ENCODE assay signal across 20 mouse cellular contexts in genomic region chr17:55877184-55877583, GRCm38 (mm10). TPM values are rescaled to one million over a fixed set of nuclear protein-coding genes. Genes with fewer than 3 reads are reported as not detected.
A peak's percentile ranks its signal among the peaks of the same experiment; 100 is the strongest.
DNase-seq lines count a peak whose midpoint lies in the region; ATAC-seq lines count a peak whose summit lies in the region.
"Had no signal": no experiment of that assay in that cellular context is flagged by ENCODE, and none has a peak within 500 bp of the region (broad histone marks: within the 10 kb centered on the region; RNA-seq: fewer than 3 reads in every experiment).

No protein-coding gene starts in this region.

- no peak for DNase-seq in forebrain, embryonic 10.5 days (ENCODE audit: extremely low spot score, low spot score)
- no peak for DNase-seq in limb, embryonic 11.5 days (ENCODE audit: low spot score)
- no peak for DNase-seq in limb, embryonic 10.5 days (ENCODE audit: low spot score)
- DNase-seq in neural tube, embryonic 10.5 days (ENCODE audit: extremely low spot score, low spot score) = no peak
- no peak for DNase-seq in adrenal gland, adult 8-10 months
- no peak for DNase-seq in adrenal gland, adult 18-20 months (ENCODE audit: low spot score in 2 of 2)
- DNase-seq: adrenal gland, postnatal 25 days; cerebellum, adult 11 months; cerebellum, postnatal 25 days; embryo, embryonic 11 days; gastrocnemius, postnatal 14 days; heart, adult 2 months; heart, postnatal 14 days; kidney, adult 11 months; right cerebral cortex, postnatal 14 days; spleen, adult 18-20 months; thymus, adult 2 months had no signal

- H3K27me3 ChIP-seq in forebrain, embryonic 15.5 days = no peaks in the 10 kb centered on the region
- H3K27me3 ChIP-seq in forebrain, embryonic 10.5 days (ENCODE audit: poor library complexity, severe bottlenecking) = no peaks in the 10 kb centered on the region
- H3K27me3 ChIP-seq in limb, embryonic 11.5 days (ENCODE audit: control insufficient read depth, insufficient read depth, low read length) = no peaks in the 10 kb centered on the region
- no peaks in the 10 kb centered on the region for H3K27me3 ChIP-seq in limb, embryonic 10.5 days (ENCODE audit: low read depth, poor library complexity, severe bottlenecking)
- H3K27me3 ChIP-seq in neural tube, embryonic 15.5 days (replicated peaks) = no peaks in the 10 kb centered on the region
- H3K27me3 ChIP-seq: Patski had no signal

- H3K27ac ChIP-seq in forebrain, embryonic 15.5 days (replicated peaks) = no peak overlapping the region
- no peak overlapping the region for H3K27ac ChIP-seq in forebrain, embryonic 10.5 days
- no peak overlapping the region for H3K27ac ChIP-seq in limb, embryonic 11.5 days (replicated peaks; ENCODE audit: low read depth, low read length)
- H3K27ac ChIP-seq in limb, embryonic 10.5 days = no peak overlapping the region
- no peak overlapping the region for H3K27ac ChIP-seq in neural tube, embryonic 15.5 days (replicated peaks)

- H3K4me2 ChIP-seq in forebrain, embryonic 15.5 days (replicated peaks) = 0 out of 2 replicates have a peak overlapping the region, but pooled peaks have one; percentile 5
- peak overlapping the region; percentile 7; the same call in 1 of the 2 replicates for H3K4me2 ChIP-seq in limb, embryonic 11.5 days (ENCODE audit: low read depth, severe bottlenecking)
- H3K4me2 ChIP-seq in neural tube, embryonic 15.5 days = peak overlapping the region; percentile 59

- peaks cover 2% of the 10 kb centered on the region; the same call in 1 of the 2 replicates for H3K9me3 ChIP-seq in forebrain, embryonic 15.5 days
- H3K9me3 ChIP-seq in forebrain, embryonic 10.5 days = peaks cover 6% of the 10 kb centered on the region; the same call in 1 of the 2 replicates
- H3K9me3 ChIP-seq in limb, embryonic 11.5 days (ENCODE audit: control insufficient read depth, low read length) = no peaks in the 10 kb centered on the region
- no peaks in the 10 kb centered on the region for H3K9me3 ChIP-seq in limb, embryonic 10.5 days (replicated peaks)
- no peaks in the 10 kb centered on the region for H3K9me3 ChIP-seq in neural tube, embryonic 15.5 days (replicated peaks)

- no peaks in the 10 kb centered on the region for H3K36me3 ChIP-seq in forebrain, embryonic 15.5 days
- peaks cover 8% of the 10 kb centered on the region for H3K36me3 ChIP-seq in forebrain, embryonic 10.5 days (replicated peaks)
- no peaks in the 10 kb centered on the region for H3K36me3 ChIP-seq in limb, embryonic 11.5 days (ENCODE audit: control insufficient read depth, insufficient read depth, low read length)
- H3K36me3 ChIP-seq in limb, embryonic 10.5 days = no peaks in the 10 kb centered on the region
- no peaks in the 10 kb centered on the region for H3K36me3 ChIP-seq in neural tube, embryonic 15.5 days

- no peak for ATAC-seq in forebrain, embryonic 15.5 days (replicated peaks)
- no peak for ATAC-seq in limb, embryonic 11.5 days (ENCODE audit: insufficient number of reproducible peaks, low FRiP score, low TSS enrichment, low read depth)
- ATAC-seq in neural tube, embryonic 15.5 days (ENCODE audit: low FRiP score) = no peak
- ATAC-seq: Patski had no signal

- no peak overlapping the region for H3K9ac ChIP-seq in forebrain, embryonic 15.5 days (replicated peaks)
- no peak overlapping the region for H3K9ac ChIP-seq in limb, embryonic 11.5 days (ENCODE audit: low read length)
- H3K9ac ChIP-seq in neural tube, embryonic 15.5 days (replicated peaks) = no peak overlapping the region; the same call in 1 of the 2 replicates

- H3K4me1 ChIP-seq in forebrain, embryonic 15.5 days = peaks cover 18% of the 10 kb centered on the region
- H3K4me1 ChIP-seq in forebrain, embryonic 10.5 days = peaks cover 12% of the 10 kb centered on the region
- no peaks in the 10 kb centered on the region for H3K4me1 ChIP-seq in limb, embryonic 11.5 days (ENCODE audit: control insufficient read depth, insufficient read depth, low read length)
- H3K4me1 ChIP-seq in limb, embryonic 10.5 days = peaks cover 8% of the 10 kb centered on the region
- H3K4me1 ChIP-seq in neural tube, embryonic 15.5 days = peaks cover 19% of the 10 kb centered on the region

- 96% methylated on average over 4 of the region's 4 CpGs for WGBS in forebrain, embryonic 15.5 days
- 94% methylated on average over 4 of the region's 4 CpGs for WGBS in forebrain, embryonic 10.5 days
- 86% methylated on average over 4 of the region's 4 CpGs for WGBS in limb, embryonic 11.5 days
- WGBS in limb, embryonic 10.5 days = 93% methylated on average over 4 of the region's 4 CpGs
- WGBS in neural tube, embryonic 15.5 days = 91% methylated on average over 4 of the region's 4 CpGs

- no peak overlapping the region for H3K4me3 ChIP-seq in forebrain, embryonic 15.5 days
- H3K4me3 ChIP-seq in forebrain, embryonic 10.5 days = no peak overlapping the region
- H3K4me3 ChIP-seq in limb, embryonic 11.5 days (ENCODE audit: low read depth, low read length) = no peak overlapping the region
- H3K4me3 ChIP-seq in limb, embryonic 10.5 days = no peak overlapping the region
- H3K4me3 ChIP-seq in neural tube, embryonic 15.5 days (replicated peaks) = no peak overlapping the region

RNA-seq across cellular contexts. Expression of gene Zfp119a, which starts 1.5 kb away (rescaled TPM):
- 11.4 and 13.1 TPM in 2 replicates for polyA plus RNA-seq in forebrain, embryonic 15.5 days (2015; fragmentation: Nextera tagmentation; extraction: Ambion mirVana)
- 9.1 and 10.5 TPM in 2 replicates for polyA plus RNA-seq in forebrain, embryonic 10.5 days (2016; fragmentation: Nextera tagmentation; extraction: Ambion mirVana)
- 10.3 TPM in 2 replicates for polyA plus RNA-seq in limb, embryonic 11.5 days (2014; fragmentation: Nextera tagmentation; extraction: Ambion mirVana)
- 7.3 and 9.5 TPM in 2 replicates for polyA plus RNA-seq in limb, embryonic 10.5 days (2016; fragmentation: Nextera tagmentation; extraction: Ambion mirVana)
- polyA plus RNA-seq in neural tube, embryonic 15.5 days (2015; fragmentation: Nextera tagmentation; extraction: Ambion mirVana) = 10.8 and 11.2 TPM in 2 replicates
- total RNA-seq in adrenal gland, adult 8-10 months (2022) = 1 to 10 TPM; 6.7 to 9.8 (median 8.3) TPM
- total RNA-seq in adrenal gland, adult 18-20 months (2021) = 1 to 10 TPM; 5.0 to 5.5 TPM

RNA-seq across cellular contexts. Expression of gene Zfp959, which starts 14.7 kb away (rescaled TPM):
- 16.5 and 16.7 TPM in 2 replicates for polyA plus RNA-seq in forebrain, embryonic 15.5 days (2015; fragmentation: Nextera tagmentation; extraction: Ambion mirVana)
- polyA plus RNA-seq in forebrain, embryonic 10.5 days (2016; fragmentation: Nextera tagmentation; extraction: Ambion mirVana) = 12.9 and 15.3 TPM in 2 replicates
- 16.6 and 17.8 TPM in 2 replicates for polyA plus RNA-seq in limb, embryonic 11.5 days (2014; fragmentation: Nextera tagmentation; extraction: Ambion mirVana)
- 13.2 and 15.5 TPM in 2 replicates for polyA plus RNA-seq in limb, embryonic 10.5 days (2016; fragmentation: Nextera tagmentation; extraction: Ambion mirVana)
- polyA plus RNA-seq in neural tube, embryonic 15.5 days (2015; fragmentation: Nextera tagmentation; extraction: Ambion mirVana) = 14.7 and 14.8 TPM in 2 replicates
- 1 to 10 TPM; 3.7 to 9.2 (median 6.3) TPM for total RNA-seq in adrenal gland, adult 8-10 months (2022)
- total RNA-seq in adrenal gland, adult 18-20 months (2021) = 1 to 10 TPM; 4.7 to 4.8 TPM

Comparison
In these comparisons a context has a peak if more than half of its experiments do, and no peak if none do; other contexts are left out.
1. H3K4me2 ChIP-seq: peak in every context shown above with its lines; median percentile 59 in neural tube, embryonic 15.5 days; 7 in limb, embryonic 11.5 days; 5 in forebrain, embryonic 15.5 days.